In genomic region chr14:9832290-9832689, GRCm38 (mm10) we compare ENCODE assay signal across 17 mouse cellular contexts.
DNase-seq lines count a peak whose midpoint lies in the region; ATAC-seq lines count a peak whose summit lies in the region.
"Had no signal": no experiment of that assay in that cellular context is flagged by ENCODE, and none has a peak within 500 bp of the region (broad histone marks: within the 10 kb centered on the region; RNA-seq: fewer than 3 reads in every experiment).

No protein-coding gene starts in this region.

- ATAC-seq in common myeloid progenitor, adult 5-6 weeks (replicated peaks; ENCODE audit: low read depth, poor library complexity, severe bottlenecking), result peak; percentile 48
- ATAC-seq in megakaryocyte progenitor cell, adult 5-6 weeks (replicated peaks; ENCODE audit: poor library complexity), result peak; percentile 60
- ATAC-seq: forebrain, embryonic 13.5 days; forebrain, embryonic 15.5 days; forebrain, postnatal 0 days had no signal

- DNase-seq in retina, postnatal 1 day, result peak; percentile 2
- no peak for DNase-seq in retina, embryonic 14.5 days (ENCODE audit: low spot score)
- DNase-seq in embryo, embryonic 11 days, result no peak
- no peak for DNase-seq in layer of hippocampus, postnatal 36 days
- DNase-seq: adrenal gland, adult 2 months; adrenal gland, postnatal 10 days; adrenal gland, postnatal 25 days; cerebellum, adult 11-12 months; cerebellum, adult 2 months; cerebellum, adult 9-10 months; cerebellum, postnatal 10 days; cerebellum, postnatal 25 days; forebrain, postnatal 0 days had no signal
